ENCODE assay signal across 13 mouse cellular contexts in genomic region chr7:16229869-16230268, GRCm38 (mm10). TPM values are rescaled to one million over a fixed set of nuclear protein-coding genes. Genes with fewer than 3 reads are reported as not detected.
DNase-seq lines count a peak whose midpoint lies in the region; ATAC-seq lines count a peak whose summit lies in the region.
"Had no signal": no experiment of that assay in that cellular context is flagged by ENCODE, and none has a peak within 500 bp of the region (broad histone marks: within the 10 kb centered on the region; RNA-seq: fewer than 3 reads in every experiment).

No protein-coding gene starts in this region.

- peaks cover 5% of the 10 kb centered on the region; the same call in 1 of the 2 replicates for H3K9me3 ChIP-seq in heart, embryonic 10.5 days
- peaks cover 4% of the 10 kb centered on the region; the same call in 1 of the 2 replicates for H3K9me3 ChIP-seq in limb, embryonic 11.5 days (ENCODE audit: control insufficient read depth, low read length)
- H3K9me3 ChIP-seq in forebrain, embryonic 14.5 days (replicated peaks; ENCODE audit: control insufficient read depth, low read length) = no peaks in the 10 kb centered on the region
- H3K9me3 ChIP-seq: intestine, embryonic 15.5 days; stomach, embryonic 15.5 days had no signal

- DNase-seq in heart, adult 18-20 months = peak; percentile 61
- DNase-seq in heart, postnatal 4 days = no peak
- peak; percentile 79 for DNase-seq in ZHBTc4 (ENCODE audit: low read depth, low spot score)
- DNase-seq in heart, embryonic 10.5 days (ENCODE audit: low spot score) = no peak
- peak; percentile 67 for DNase-seq in limb, embryonic 11.5 days (ENCODE audit: low spot score)
- no peak for DNase-seq in left cerebral cortex, adult 11 months (ENCODE audit: low spot score)
- no peak for DNase-seq in spleen, postnatal 10 days (ENCODE audit: low spot score in 2 of 2)
- no peak for DNase-seq in forebrain, embryonic 14.5 days (ENCODE audit: low spot score)
- DNase-seq: B cell, adult 2 months; cerebellum, adult 8-10 months had no signal

- no peak overlapping the region for H3K4me2 ChIP-seq in limb, embryonic 11.5 days (ENCODE audit: low read depth, severe bottlenecking)
- H3K4me2 ChIP-seq in forebrain, embryonic 14.5 days (ENCODE audit: low read length) = no peak overlapping the region
- H3K4me2 ChIP-seq: intestine, embryonic 15.5 days; neural tube, embryonic 12.5 days; stomach, embryonic 15.5 days had no signal

- H3K9ac ChIP-seq in limb, embryonic 11.5 days (ENCODE audit: low read length) = no peak overlapping the region
- no peak overlapping the region for H3K9ac ChIP-seq in forebrain, embryonic 14.5 days (ENCODE audit: low read length)
- H3K9ac ChIP-seq: intestine, embryonic 15.5 days; neural tube, embryonic 12.5 days; stomach, embryonic 15.5 days had no signal

- H3K4me1 ChIP-seq in heart, embryonic 10.5 days = peaks cover 16% of the 10 kb centered on the region
- peaks cover 7% of the 10 kb centered on the region for H3K4me1 ChIP-seq in limb, embryonic 11.5 days (ENCODE audit: control insufficient read depth, insufficient read depth, low read length)
- H3K4me1 ChIP-seq in forebrain, embryonic 14.5 days (ENCODE audit: control insufficient read depth, insufficient read depth, low read length) = no peaks in the 10 kb centered on the region
- H3K4me1 ChIP-seq: neural tube, embryonic 12.5 days; stomach, embryonic 15.5 days had no signal

- no peak overlapping the region for H3K4me3 ChIP-seq in heart, embryonic 10.5 days
- no peak overlapping the region for H3K4me3 ChIP-seq in limb, embryonic 11.5 days (ENCODE audit: low read depth, low read length)
- no peak overlapping the region for H3K4me3 ChIP-seq in forebrain, embryonic 14.5 days (ENCODE audit: low read depth, low read length)
- H3K4me3 ChIP-seq: intestine, embryonic 15.5 days; neural tube, embryonic 12.5 days; stomach, embryonic 15.5 days had no signal

- WGBS in heart, embryonic 10.5 days = 30% methylated on average over 5 of the region's 5 CpGs
- 32% methylated on average over 5 of the region's 5 CpGs for WGBS in limb, embryonic 11.5 days
- WGBS in forebrain, embryonic 14.5 days = 62% methylated on average over 5 of the region's 5 CpGs

- peaks cover 4% of the 10 kb centered on the region; the same call in 1 of the 2 replicates for H3K27me3 ChIP-seq in heart, embryonic 10.5 days (ENCODE audit: insufficient read depth, poor library complexity, severe bottlenecking)
- no peaks in the 10 kb centered on the region for H3K27me3 ChIP-seq in limb, embryonic 11.5 days (ENCODE audit: control insufficient read depth, insufficient read depth, low read length)
- no peaks in the 10 kb centered on the region for H3K27me3 ChIP-seq in forebrain, embryonic 14.5 days (replicated peaks; ENCODE audit: control insufficient read depth, insufficient read depth, low read length)
- H3K27me3 ChIP-seq: neural tube, embryonic 12.5 days; stomach, embryonic 15.5 days had no signal

- peak overlapping the region; percentile 3; the same call in 1 of the 2 replicates for H3K27ac ChIP-seq in heart, embryonic 10.5 days
- H3K27ac ChIP-seq in limb, embryonic 11.5 days (replicated peaks; ENCODE audit: low read depth, low read length) = no peak overlapping the region
- no peak overlapping the region for H3K27ac ChIP-seq in forebrain, embryonic 14.5 days (ENCODE audit: low read depth, low read length)
- H3K27ac ChIP-seq: intestine, embryonic 15.5 days; neural tube, embryonic 12.5 days; stomach, embryonic 15.5 days had no signal

- ATAC-seq in limb, embryonic 11.5 days (ENCODE audit: insufficient number of reproducible peaks, low FRiP score, low TSS enrichment, low read depth) = no peak
- no peak for ATAC-seq in forebrain, embryonic 14.5 days
- ATAC-seq: intestine, embryonic 15.5 days had no signal

- no peaks in the 10 kb centered on the region for H3K36me3 ChIP-seq in heart, embryonic 10.5 days
- no peaks in the 10 kb centered on the region for H3K36me3 ChIP-seq in limb, embryonic 11.5 days (ENCODE audit: control insufficient read depth, insufficient read depth, low read length)
- no peaks in the 10 kb centered on the region for H3K36me3 ChIP-seq in forebrain, embryonic 14.5 days (ENCODE audit: control insufficient read depth, insufficient read depth, low read length)
- H3K36me3 ChIP-seq: intestine, embryonic 15.5 days; neural tube, embryonic 12.5 days; stomach, embryonic 15.5 days had no signal

RNA-seq across cellular contexts. Expression of gene Dhx34, which starts 8.0 kb away (rescaled TPM):
- total RNA-seq in heart, adult 18-20 months (2021) = 1 to 10 TPM; 8.4 to 8.6 TPM
- total RNA-seq in heart, postnatal 4 days (2021) = 10 to 100 TPM in 1 of 2 experiments, 1 to 10 TPM in 1; 9.5 to 11.0 TPM
- 12.9 and 14.8 TPM in 2 replicates for polyA plus RNA-seq in heart, embryonic 10.5 days (2016; fragmentation: Nextera tagmentation; extraction: Ambion mirVana)
- 8.5 and 9.4 TPM in 2 replicates for polyA plus RNA-seq in limb, embryonic 11.5 days (2014; fragmentation: Nextera tagmentation; extraction: Ambion mirVana)
- polyA plus RNA-seq in forebrain, embryonic 14.5 days (2014; fragmentation: Nextera tagmentation; extraction: Ambion mirVana) = 9.4 and 10.8 TPM in 2 replicates

RNA-seq across cellular contexts. Expression of gene C5ar2, which starts 14.1 kb away (rescaled TPM):
- total RNA-seq in heart, adult 18-20 months (2021) = 1 to 10 TPM; 1.2 to 1.7 TPM
- total RNA-seq in heart, postnatal 4 days (2021) = under 1 TPM; 0.45 to 0.50 TPM
- polyA plus RNA-seq in heart, embryonic 10.5 days (2016; fragmentation: Nextera tagmentation; extraction: Ambion mirVana) = 0.54 and 0.57 TPM in 2 replicates
- polyA plus RNA-seq in limb, embryonic 11.5 days (2014; fragmentation: Nextera tagmentation; extraction: Ambion mirVana) = 0.07 TPM in 1 of 2 replicates, not detected in the other
- not detected in 2 replicates for polyA plus RNA-seq in forebrain, embryonic 14.5 days (2014; fragmentation: Nextera tagmentation; extraction: Ambion mirVana)

RNA-seq across cellular contexts. Expression of gene C5ar1, which starts 29.5 kb away (rescaled TPM):
- 1 to 10 TPM; 4.4 to 7.5 TPM for total RNA-seq in heart, adult 18-20 months (2021)
- total RNA-seq in heart, postnatal 4 days (2021) = 1 to 10 TPM; 1.8 to 1.9 TPM
- polyA plus RNA-seq in heart, embryonic 10.5 days (2016; fragmentation: Nextera tagmentation; extraction: Ambion mirVana) = 0.31 and 1.0 TPM in 2 replicates
- 0.38 and 0.55 TPM in 2 replicates for polyA plus RNA-seq in limb, embryonic 11.5 days (2014; fragmentation: Nextera tagmentation; extraction: Ambion mirVana)
- 0.89 and 1.3 TPM in 2 replicates for polyA plus RNA-seq in forebrain, embryonic 14.5 days (2014; fragmentation: Nextera tagmentation; extraction: Ambion mirVana)

RNA-seq across cellular contexts. Expression of gene Inafm1, which starts 43.5 kb away (rescaled TPM):
- 10 to 100 TPM; 15.3 to 16.2 TPM for total RNA-seq in heart, adult 18-20 months (2021)
- total RNA-seq in heart, postnatal 4 days (2021) = 10 to 100 TPM; 12.5 to 13.6 TPM
- 6.2 and 10.0 TPM in 2 replicates for polyA plus RNA-seq in heart, embryonic 10.5 days (2016; fragmentation: Nextera tagmentation; extraction: Ambion mirVana)
- polyA plus RNA-seq in limb, embryonic 11.5 days (2014; fragmentation: Nextera tagmentation; extraction: Ambion mirVana) = 7.9 and 9.6 TPM in 2 replicates
- polyA plus RNA-seq in forebrain, embryonic 14.5 days (2014; fragmentation: Nextera tagmentation; extraction: Ambion mirVana) = 20.4 and 21.0 TPM in 2 replicates

RNA-seq across cellular contexts. Expression of gene Meis3, which starts 55.0 kb away (rescaled TPM):
- 1 to 10 TPM; 4.8 to 6.1 TPM for total RNA-seq in heart, adult 18-20 months (2021)
- total RNA-seq in heart, postnatal 4 days (2021) = 1 to 10 TPM; 8.6 to 9.4 TPM
- polyA plus RNA-seq in heart, embryonic 10.5 days (2016; fragmentation: Nextera tagmentation; extraction: Ambion mirVana) = 22.5 and 41.8 TPM in 2 replicates
- polyA plus RNA-seq in limb, embryonic 11.5 days (2014; fragmentation: Nextera tagmentation; extraction: Ambion mirVana) = 9.6 TPM in 2 replicates
- 88.8 and 97.6 TPM in 2 replicates for polyA plus RNA-seq in forebrain, embryonic 14.5 days (2014; fragmentation: Nextera tagmentation; extraction: Ambion mirVana)

Comparison
In these comparisons a context has a peak if more than half of its experiments do, and no peak if none do; other contexts are left out.
1. DNase-seq: peak in heart, adult 18-20 months (2 of 2), ZHBTc4 (single experiment) and limb, embryonic 11.5 days (single experiment); none in heart, postnatal 4 days (single experiment), heart, embryonic 10.5 days (single experiment), left cerebral cortex, adult 11 months (single experiment), spleen, postnatal 10 days (0 of 2) and forebrain, embryonic 14.5 days (single experiment).